Comparison of ENCODE assay signal across 26 mouse cellular contexts in genomic region chr2:67488465-67489127, GRCm38 (mm10). TPM values are rescaled to one million over a fixed set of nuclear protein-coding genes. Genes with fewer than 3 reads are reported as not detected.
A peak's percentile ranks its signal among the peaks of the same experiment; 100 is the strongest.
DNase-seq lines count a peak whose midpoint lies in the region; ATAC-seq and TF ChIP-seq lines count a peak whose summit lies in the region.
"Had no signal": no experiment of that assay in that cellular context is flagged by ENCODE, and none has a peak within 500 bp of the region (broad histone marks: within the 10 kb centered on the region; RNA-seq: fewer than 3 reads in every experiment).

No protein-coding gene starts in this region.

- DNase-seq in gastrocnemius, adult 2 months = no peak
- no peak for DNase-seq in gastrocnemius, adult 8-10 months (ENCODE audit: low spot score in 2 of 2)
- peak; percentile 45 for DNase-seq in embryo, embryonic 11 days
- DNase-seq in hindbrain, embryonic 14.5 days (ENCODE audit: low spot score) = peak; percentile 28
- DNase-seq in lung, postnatal 4 days = no peak
- no peak for DNase-seq in right cerebral cortex, adult 2 months (ENCODE audit: low spot score in 2 of 2)
- DNase-seq: cerebellum, adult 11 months; cerebellum, postnatal 36 days; kidney, adult 8-10 months; kidney, postnatal 4 days; left cerebral cortex, postnatal 4 days; retina, postnatal 1 day; spleen, adult 18-20 months; thymus, postnatal 25 days had no signal

- no peak overlapping the region for H3K4me3 ChIP-seq in gastrocnemius, adult 2 months
- no peak overlapping the region for H3K4me3 ChIP-seq in hindbrain, embryonic 14.5 days (replicated peaks; ENCODE audit: low read length)
- H3K4me3 ChIP-seq in midbrain, embryonic 16.5 days (ENCODE audit: low read depth, low read length) = no peak overlapping the region
- H3K4me3 ChIP-seq: heart, embryonic 15.5 days; lung, embryonic 15.5 days; megakaryocyte, embryonic 14.5 days had no signal

- peak overlapping the region; percentile 6; the same call in 1 of the 2 replicates for H3K27ac ChIP-seq in gastrocnemius, adult 2 months
- H3K27ac ChIP-seq in hindbrain, embryonic 14.5 days = no peak overlapping the region
- no peak overlapping the region for H3K27ac ChIP-seq in midbrain, embryonic 16.5 days (ENCODE audit: low read length)
- H3K27ac ChIP-seq: heart, embryonic 15.5 days; lung, embryonic 15.5 days; stomach, postnatal 0 days had no signal

- no peak for ATAC-seq in hindbrain, embryonic 14.5 days (ENCODE audit: low FRiP score)
- peak; percentile 48; the same call in 1 of the 2 replicates for ATAC-seq in midbrain, embryonic 16.5 days
- ATAC-seq: Patski had no signal

- intact Hi-C loops in gastrocnemius, adult 2 months (cut with DNase I) = no loop called here

- TF ChIP-seq CTCF in gastrocnemius, adult 2 months (IDR thresholded peaks at IDR 0.05) = no peak

- H3K9ac ChIP-seq in hindbrain, embryonic 14.5 days = no peak overlapping the region
- no peak overlapping the region for H3K9ac ChIP-seq in midbrain, embryonic 16.5 days (ENCODE audit: low read depth, low read length)
- H3K9ac ChIP-seq: heart, embryonic 15.5 days; lung, embryonic 15.5 days had no signal

- no peaks in the 10 kb centered on the region for H3K36me3 ChIP-seq in hindbrain, embryonic 14.5 days (replicated peaks; ENCODE audit: control insufficient read depth, insufficient read depth)
- H3K36me3 ChIP-seq in midbrain, embryonic 16.5 days (ENCODE audit: control insufficient read depth, insufficient read depth, low read length) = no peaks in the 10 kb centered on the region
- H3K36me3 ChIP-seq: heart, embryonic 15.5 days; lung, embryonic 15.5 days had no signal

- H3K9me3 ChIP-seq in hindbrain, embryonic 14.5 days (ENCODE audit: control insufficient read depth, low read length) = no peaks in the 10 kb centered on the region
- no peaks in the 10 kb centered on the region for H3K9me3 ChIP-seq in midbrain, embryonic 16.5 days (replicated peaks; ENCODE audit: control insufficient read depth, low read length, poor library complexity, severe bottlenecking)
- H3K9me3 ChIP-seq: heart, embryonic 15.5 days; lung, embryonic 15.5 days had no signal

- H3K27me3 ChIP-seq in hindbrain, embryonic 14.5 days (ENCODE audit: control insufficient read depth, insufficient read depth, low read length) = no peaks in the 10 kb centered on the region
- H3K27me3 ChIP-seq in midbrain, embryonic 16.5 days (ENCODE audit: control insufficient read depth, insufficient read depth, low read depth, low read length) = no peaks in the 10 kb centered on the region
- H3K27me3 ChIP-seq: heart, embryonic 15.5 days; lung, embryonic 15.5 days; megakaryocyte, embryonic 14.5 days had no signal

- H3K4me1 ChIP-seq in hindbrain, embryonic 14.5 days (replicated peaks; ENCODE audit: control insufficient read depth, insufficient read depth, low read length) = 0 out of 2 replicates have a peak, but pooled peaks cover 2% of the 10 kb centered on the region
- H3K4me1 ChIP-seq in midbrain, embryonic 16.5 days (ENCODE audit: control insufficient read depth, insufficient read depth, low read length) = no peaks in the 10 kb centered on the region
- H3K4me1 ChIP-seq: heart, embryonic 15.5 days; lung, embryonic 15.5 days; megakaryocyte, embryonic 14.5 days had no signal

- no peak overlapping the region for H3K4me2 ChIP-seq in hindbrain, embryonic 14.5 days (replicated peaks)
- no peak overlapping the region for H3K4me2 ChIP-seq in midbrain, embryonic 16.5 days (ENCODE audit: low read length)
- H3K4me2 ChIP-seq: heart, embryonic 15.5 days; liver, embryonic 11.5 days; lung, embryonic 15.5 days had no signal

- WGBS in hindbrain, embryonic 14.5 days = 17% methylated on average over 11 of the region's 11 CpGs
- 17% methylated on average over 11 of the region's 11 CpGs for WGBS in midbrain, embryonic 16.5 days

RNA-seq across cellular contexts. Expression of gene Xirp2, which starts 42.8 kb away (rescaled TPM):
- 1,000 to 10,000 TPM in 1 of 2 experiments, 100 to 1,000 TPM in 1; 998 to 1,127 TPM for total RNA-seq in gastrocnemius, adult 2 months (2021)
- total RNA-seq in gastrocnemius, adult 8-10 months (2022) = 1,000 to 10,000 TPM in 3 of 4 experiments, 100 to 1,000 TPM in 1; 987 to 1,235 (median 1,149) TPM
- not detected in 2 replicates for polyA plus RNA-seq in hindbrain, embryonic 14.5 days (2014; fragmentation: Nextera tagmentation; extraction: Ambion mirVana)
- not detected in 2 replicates for polyA plus RNA-seq in midbrain, embryonic 16.5 days (2015; fragmentation: Nextera tagmentation; extraction: Ambion mirVana)
- total RNA-seq: layer of hippocampus, postnatal 25 days; left cerebral cortex, postnatal 4 days had no signal
- polyA plus RNA-seq: Patski had no signal

RNA-seq across cellular contexts. Expression of gene Gm26727, which starts 55.6 kb away (rescaled TPM):
- not detected for total RNA-seq in gastrocnemius, adult 2 months (2021)
- not detected for total RNA-seq in gastrocnemius, adult 8-10 months (2022)
- not detected in 2 replicates for polyA plus RNA-seq in hindbrain, embryonic 14.5 days (2014; fragmentation: Nextera tagmentation; extraction: Ambion mirVana)
- not detected in 2 replicates for polyA plus RNA-seq in midbrain, embryonic 16.5 days (2015; fragmentation: Nextera tagmentation; extraction: Ambion mirVana)
- total RNA-seq: adrenal gland, adult 18-20 months; layer of hippocampus, postnatal 25 days; left cerebral cortex, postnatal 4 days; neutrophil, adult 5-6 weeks had no signal
- polyA plus RNA-seq: frontal cortex, adult 2 months; gonadal fat pad, adult 2 months; heart, embryonic 15.5 days; liver, embryonic 11.5 days; lung, embryonic 15.5 days; Patski; stomach, postnatal 0 days had no signal

Comparison
In these comparisons a context has a peak if more than half of its experiments do, and no peak if none do; other contexts are left out.
1. DNase-seq: peak in embryo, embryonic 11 days (single experiment) and hindbrain, embryonic 14.5 days (single experiment); none in gastrocnemius, adult 2 months (single experiment), gastrocnemius, adult 8-10 months (0 of 2), lung, postnatal 4 days (0 of 2) and right cerebral cortex, adult 2 months (0 of 2).